Mouse (Mus musculus) kidney, adult 2 months (tissue): Measurements from ENCODE around the gene Gsg1l.

Experiments
- CTCF ChIP-seq: fragments of 200-500 bp; conservative IDR thresholded peaks from 2 replicates; pipeline ENCODE4 v1.5.1; 2011; ENCODE audit warnings: low read depth, mild to moderate bottlenecking, control low read depth, low read length, moderate library complexity, mixed read lengths; ENCODE audit not compliant: insufficient read depth, insufficient read length
- POLR2A ChIP-seq: fragments of 200-500 bp; IDR thresholded peaks from one replicate; pipeline ENCODE4 v1.6.1; 2011; ENCODE audit warnings: low read depth, low read length, control low read depth

GRCm38 (mm10) chr7:125872874-125873273, 209.3 kb downstream of the Gsg1l start:
- TF ChIP-seq CTCF (no peak), POLR2A (no peak)
